In the genomic region with DNA sequence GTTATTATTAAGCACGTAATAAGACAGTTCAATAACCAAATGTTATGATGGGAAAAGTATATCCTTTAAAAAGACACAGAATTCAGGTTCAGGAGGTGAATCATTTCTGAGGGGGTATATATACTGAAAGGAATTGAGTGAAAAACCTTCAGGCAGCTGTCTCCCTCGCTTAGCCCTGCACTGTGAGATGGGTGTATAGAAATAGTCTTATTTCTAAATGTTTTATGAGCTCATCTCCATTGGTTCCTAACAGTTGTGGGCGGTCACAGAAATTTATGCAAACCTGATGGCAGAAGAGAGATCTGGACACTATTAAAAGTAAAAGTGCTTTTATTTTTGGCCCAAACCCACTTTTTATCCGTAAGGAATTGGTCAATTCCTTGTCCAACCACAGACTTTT, we compare ENCODE assay signal across 14 mouse cellular contexts. TPM values are rescaled to one million over a fixed set of nuclear protein-coding genes. Genes with fewer than 3 reads are reported as not detected.
DNase-seq lines count a peak whose midpoint lies in the region; ATAC-seq and TF ChIP-seq lines count a peak whose summit lies in the region.
"Had no signal": no experiment of that assay in that cellular context is flagged by ENCODE, and none has a peak within 500 bp of the region (broad histone marks: within the 10 kb centered on the region; RNA-seq: fewer than 3 reads in every experiment).

No protein-coding gene starts in this region.

- no peak overlapping the region for H3K9ac ChIP-seq in hindbrain, embryonic 13.5 days
- H3K9ac ChIP-seq in midbrain, embryonic 13.5 days (replicated peaks) = no peak overlapping the region
- H3K9ac ChIP-seq: limb, embryonic 13.5 days had no signal

- no peak for DNase-seq in frontal cortex, postnatal 14 days (ENCODE audit: low spot score in 2 of 2)
- DNase-seq in heart, adult 18-20 months = no peak
- DNase-seq in embryo, embryonic 11 days = no peak
- DNase-seq in urinary bladder, adult 18-20 months (ENCODE audit: low spot score in 2 of 2) = no peak
- DNase-seq: cerebellum, postnatal 10 days; heart, adult 2 months; heart, postnatal 14 days; kidney, postnatal 4 days; lung, adult 18-20 months had no signal

- H3K4me3 ChIP-seq in embryonic fibroblast, embryonic 13.5 days (ENCODE audit: insufficient read depth, low read length) = no peak overlapping the region
- H3K4me3 ChIP-seq in hindbrain, embryonic 13.5 days = no peak overlapping the region
- H3K4me3 ChIP-seq in midbrain, embryonic 13.5 days (replicated peaks) = no peak overlapping the region
- H3K4me3 ChIP-seq: heart, adult 2 months; limb, embryonic 13.5 days had no signal

- H3K4me2 ChIP-seq in hindbrain, embryonic 13.5 days = peak overlapping the region; percentile 26; the same call in 1 of the 2 replicates
- peak overlapping the region; percentile 26 for H3K4me2 ChIP-seq in midbrain, embryonic 13.5 days (replicated peaks)

- H3K36me3 ChIP-seq in hindbrain, embryonic 13.5 days = no peaks in the 10 kb centered on the region
- H3K36me3 ChIP-seq in midbrain, embryonic 13.5 days = no peaks in the 10 kb centered on the region
- H3K36me3 ChIP-seq: limb, embryonic 13.5 days had no signal

- H3K27me3 ChIP-seq in hindbrain, embryonic 13.5 days = no peaks in the 10 kb centered on the region
- H3K27me3 ChIP-seq in midbrain, embryonic 13.5 days = no peaks in the 10 kb centered on the region
- H3K27me3 ChIP-seq: limb, embryonic 13.5 days had no signal

- TF ChIP-seq POLR2A in embryonic fibroblast, embryonic 13.5 days (IDR thresholded peaks at IDR 0.05; ENCODE audit: low read depth, low read length) = no peak

- H3K27ac ChIP-seq in embryonic fibroblast, embryonic 13.5 days (ENCODE audit: insufficient read depth, low read length) = peak overlapping the region; percentile 26; the same call in 1 of the 2 replicates
- peak overlapping the region; percentile 87 for H3K27ac ChIP-seq in hindbrain, embryonic 13.5 days
- peak overlapping the region; percentile 89 for H3K27ac ChIP-seq in midbrain, embryonic 13.5 days
- H3K27ac ChIP-seq: heart, adult 2 months; limb, embryonic 13.5 days had no signal

- peaks cover 8% of the 10 kb centered on the region for H3K4me1 ChIP-seq in embryonic fibroblast, embryonic 13.5 days (ENCODE audit: control insufficient read depth, insufficient read depth, low read length)
- peaks cover 30% of the 10 kb centered on the region for H3K4me1 ChIP-seq in hindbrain, embryonic 13.5 days (replicated peaks)
- H3K4me1 ChIP-seq in midbrain, embryonic 13.5 days (replicated peaks) = peaks cover 38% of the 10 kb centered on the region

- no peaks in the 10 kb centered on the region for H3K9me3 ChIP-seq in hindbrain, embryonic 13.5 days
- no peaks in the 10 kb centered on the region for H3K9me3 ChIP-seq in midbrain, embryonic 13.5 days
- H3K9me3 ChIP-seq: limb, embryonic 13.5 days had no signal

- peak; percentile 83 for ATAC-seq in frontal cortex, adult (ENCODE audit: low TSS enrichment)
- ATAC-seq in hindbrain, embryonic 13.5 days (ENCODE audit: low FRiP score) = no peak
- peak; percentile 46; the same call in 1 of the 2 replicates for ATAC-seq in midbrain, embryonic 13.5 days

- WGBS in hindbrain, embryonic 13.5 days = 69% methylated on average over 4 of the region's 4 CpGs
- 67% methylated on average over 4 of the region's 4 CpGs for WGBS in midbrain, embryonic 13.5 days

- no peak for TF ChIP-seq CTCF in embryonic fibroblast, embryonic 13.5 days (IDR thresholded peaks at IDR 0.05; ENCODE audit: borderline replicate concordance, insufficient read depth, low read length)

RNA-seq across cellular contexts. Expression of a gene that starts 36.9 kb away (rescaled TPM):
- polyA plus RNA-seq in embryonic fibroblast, embryonic 13.5 days (2011; ENCODE audit: insufficient read length, low read depth, missing spikeins) = not detected in 2 replicates
- 2.6 and 4.4 TPM in 2 replicates for polyA plus RNA-seq in hindbrain, embryonic 13.5 days (2015; fragmentation: Nextera tagmentation; extraction: Ambion mirVana)
- 2.1 and 5.2 TPM in 2 replicates for polyA plus RNA-seq in midbrain, embryonic 13.5 days (2015; fragmentation: Nextera tagmentation; extraction: Ambion mirVana)
- total RNA-seq in heart, adult 18-20 months (2021) = 10 to 100 TPM; 75.5 to 85.3 TPM

Comparison
In these comparisons a context has a peak if more than half of its experiments do, and no peak if none do; other contexts are left out.
1. H3K27ac ChIP-seq: peak in every context shown above with its lines; median percentile 89 in midbrain, embryonic 13.5 days; 87 in hindbrain, embryonic 13.5 days; 26 in embryonic fibroblast, embryonic 13.5 days.